Mouse (Mus musculus) heart, postnatal 0 days (tissue): ENCODE data around the gene Nlrc5. TPM values are rescaled to one million over a fixed set of nuclear protein-coding genes. Genes with fewer than 3 reads are reported as not detected.

Source experiments
- ATAC-seq: fragments of 200-750 bp; cut with Nextera tagmentation; 2 replicates; pipeline ENCODE4 v1.8.0; 2017; ENCODE audit warnings: low read depth, moderate number of reproducible peaks, moderate library complexity; ENCODE audit not compliant: insufficient read depth
- DNase-seq: peaks from one replicate; pipeline ENCODE4 v3.0.0-alpha.2; 2016; ENCODE audit warnings: low spot score
- H3K27ac ChIP-seq: fragments of 300-500 bp; sonication (generic); 2 replicates; pipeline ENCODE4 v1.5.1; 2014; ENCODE audit warnings: low read depth, mild to moderate bottlenecking
- H3K27me3 ChIP-seq: fragments of 300-500 bp; sonication (generic); 2 replicates; pipeline ENCODE4 v1.6.1; 2014; ENCODE audit warnings: low read length, mixed read lengths; ENCODE audit not compliant: control insufficient read depth, insufficient read depth
- H3K36me3 ChIP-seq: fragments of 300-500 bp; sonication (generic); replicated peaks from 2 replicates; pipeline ENCODE4 v1.6.1; 2014; ENCODE audit warnings: low read length, mixed read lengths; ENCODE audit not compliant: control insufficient read depth, insufficient read depth
- H3K4me1 ChIP-seq: fragments of 300-500 bp; sonication (generic); 2 replicates; pipeline ENCODE4 v1.6.1; 2014; ENCODE audit warnings: antibody characterized with exemption; ENCODE audit not compliant: control insufficient read depth, insufficient read depth
- H3K4me2 ChIP-seq: fragments of 300-500 bp; sonication (generic); 2 replicates; pipeline ENCODE4 v1.6.1; 2014; ENCODE audit warnings: low read depth, mild to moderate bottlenecking, low read length, moderate library complexity
- H3K4me3 ChIP-seq: fragments of 300-500 bp; sonication (generic); 2 replicates; pipeline ENCODE4 v1.5.1; 2014; ENCODE audit warnings: low read depth, low read length
- H3K9ac ChIP-seq: fragments of 300-500 bp; sonication (generic); replicated peaks from 2 replicates; pipeline ENCODE4 v1.6.1; 2014; ENCODE audit warnings: low read depth, low read length, mixed read lengths
- H3K9me3 ChIP-seq: fragments of 300-500 bp; sonication (generic); replicated peaks from 2 replicates; pipeline ENCODE4 v1.6.1; 2016; ENCODE audit warnings: low read length; ENCODE audit not compliant: control insufficient read depth
- CTCF ChIP-seq: IDR thresholded peaks from 2 replicates; pipeline ENCODE4 v1.5.1; 2016; ENCODE audit warnings: antibody characterized with exemption, control low read depth, low read depth
- EP300 ChIP-seq: IDR thresholded peaks from 2 replicates; pipeline ENCODE4 v1.6.1; 2016; ENCODE audit warnings: antibody characterized with exemption, low read depth
- WGBS: fragments of 180-500 bp; shearing (Covaris S2); extraction: QIAGEN DNeasy Blood & Tissue Kit; methylation state at CpG from one replicate; pipeline ENCODE4 v1.1.7; 2014; 5-methylcytosine and 5-hydroxymethylcytosine counted together
- polyA plus RNA-seq: library from polyadenylated mRNA; unstranded; fragments of >200 nt; fragmentation: Nextera tagmentation; extraction: Ambion mirVana; gene quantifications from 2 replicates; pipeline ENCODE4 v1.2.1, GENCODE M21; 2015
- total RNA-seq: library from RNA; depleted of rRNA; stranded (reverse); fragments of >200 nt; gene quantifications from 2 replicates; pipeline ENCODE4 v1.2.3, GENCODE M21; 2014; ENCODE audit warnings: low replicate concordance

Nlrc5 gene
- total and polyA plus RNA-seq, 2 experiments from 2014 or later = 0.11 to 3.1 TPM

- no peak overlapping the region for H3K9ac ChIP-seq
- no peak overlapping the region for H3K27ac ChIP-seq
- ATAC-seq (no peak), DNase-seq (peak; percentile 65)
- no peaks in the 10 kb centered on the region for H3K4me1 ChIP-seq
- H3K4me2 ChIP-seq = no peak overlapping the region
- H3K9me3 ChIP-seq = no peaks in the 10 kb centered on the region
- no peaks in the 10 kb centered on the region for H3K36me3 ChIP-seq
- no peak overlapping the region for H3K4me3 ChIP-seq
- H3K27me3 ChIP-seq = no peaks in the 10 kb centered on the region
- peak; percentile 76 for TF ChIP-seq CTCF
- TF ChIP-seq EP300 = no peak
- 19% methylated on average over 2 of the region's 2 CpGs for WGBS
Measured at GRCm38 (mm10) chr8:94485882-94486281, 51.7 kb downstream of the Nlrc5 start.

DNA sequence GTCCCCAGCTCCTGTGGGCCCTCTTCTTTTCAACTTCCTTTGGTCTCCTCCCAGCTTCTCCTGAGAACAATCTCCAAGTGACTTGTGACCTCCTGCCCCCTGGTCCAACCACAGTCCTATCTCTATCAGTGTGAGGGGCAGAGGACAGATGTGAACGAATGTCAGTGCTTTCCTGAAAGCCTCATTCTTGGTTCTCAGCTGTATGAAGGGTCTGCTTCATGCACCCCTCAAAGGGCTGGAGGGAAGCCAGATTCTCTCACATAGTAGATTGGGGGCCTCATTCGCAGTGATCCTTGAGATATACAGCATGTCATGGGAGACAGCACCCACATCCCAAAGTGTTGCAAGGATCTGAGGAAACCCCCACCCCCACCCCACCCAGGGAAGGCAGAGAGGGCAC is 53.9 kb downstream of the Nlrc5 start:
- Histone ChIP-seq H3K4me2 (no peak overlapping the region), H3K9ac (no peak overlapping the region), H3K4me3 (no peak overlapping the region), H3K36me3 (no peaks in the 10 kb centered on the region), H3K27ac (no peak overlapping the region), H3K9me3 (no peaks in the 10 kb centered on the region), H3K27me3 (no peaks in the 10 kb centered on the region), H3K4me1 (peaks cover 5% of the 10 kb centered on the region; the same call in 1 of the 2 replicates)
- TF ChIP-seq CTCF (no peak), EP300 (no peak)
- DNase-seq = no peak
- ATAC-seq = no peak
- 42% methylated on average over 2 of the region's 2 CpGs for WGBS

DNA sequence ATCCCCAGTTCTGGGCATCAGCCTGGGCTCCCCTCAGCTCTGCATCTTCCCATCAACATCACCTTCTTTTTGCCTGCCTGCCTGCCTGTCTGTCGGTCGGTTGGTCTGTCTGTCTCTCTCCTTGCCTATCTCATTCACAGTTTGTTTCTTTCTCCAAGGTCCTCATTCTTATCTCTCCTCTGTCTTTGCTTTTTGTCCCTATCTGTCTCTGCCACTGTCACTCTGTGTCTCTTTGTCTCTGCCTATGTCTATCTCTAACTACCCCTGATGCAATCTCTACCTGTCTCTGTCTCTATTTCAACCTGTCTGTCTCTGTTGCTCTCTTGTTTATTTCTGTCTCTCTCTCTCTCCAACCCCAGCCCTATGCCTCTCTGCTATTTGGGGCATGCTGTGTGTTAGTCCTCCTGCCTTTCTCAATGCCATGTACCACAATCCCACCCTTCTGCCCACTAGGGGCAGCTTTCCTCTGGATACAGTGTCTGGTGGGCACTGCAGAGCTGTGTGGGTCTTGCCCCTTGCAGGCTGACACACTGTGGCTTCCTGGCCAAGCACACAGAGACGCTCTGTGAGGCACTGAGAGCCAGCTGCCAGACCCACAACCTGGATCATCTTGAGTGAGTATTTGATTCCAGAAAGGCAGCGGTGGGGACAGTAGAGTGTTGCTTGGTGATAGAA is 55.8 kb downstream of the Nlrc5 start:
- no peaks in the 10 kb centered on the region for H3K27me3 ChIP-seq
- H3K4me2 ChIP-seq = no peak overlapping the region
- ATAC-seq (no peak), DNase-seq (no peak)
- H3K4me3 ChIP-seq = no peak overlapping the region
- no peaks in the 10 kb centered on the region for H3K36me3 ChIP-seq
- no peaks in the 10 kb centered on the region for H3K9me3 ChIP-seq
- no peak overlapping the region for H3K9ac ChIP-seq
- H3K4me1 ChIP-seq = peaks cover 5% of the 10 kb centered on the region; the same call in 1 of the 2 replicates
- H3K27ac ChIP-seq = no peak overlapping the region
- TF ChIP-seq CTCF = peak; percentile 16; the same call in 1 of the 2 replicates
- TF ChIP-seq EP300 = no peak
- WGBS = 44% methylated on average over 4 of the region's 4 CpGs

GRCm38 (mm10) chr8:94492021-94492681 is 58.0 kb downstream of the Nlrc5 start:
- Histone ChIP-seq H3K9ac (no peak overlapping the region), H3K4me2 (peak overlapping the region; percentile 50), H3K9me3 (no peaks in the 10 kb centered on the region), H3K4me3 (peak overlapping the region; percentile 14; the same call in 1 of the 2 replicates), H3K27ac (no peak overlapping the region), H3K4me1 (peaks cover 5% of the 10 kb centered on the region; the same call in 1 of the 2 replicates), H3K27me3 (no peaks in the 10 kb centered on the region), H3K36me3 (no peaks in the 10 kb centered on the region)
- WGBS = 9% methylated on average over 15 of the region's 15 CpGs
- ATAC-seq = peak; percentile 84
- TF ChIP-seq CTCF (peak; percentile 81), EP300 (no peak)
- peak; percentile 82 for DNase-seq

DNA sequence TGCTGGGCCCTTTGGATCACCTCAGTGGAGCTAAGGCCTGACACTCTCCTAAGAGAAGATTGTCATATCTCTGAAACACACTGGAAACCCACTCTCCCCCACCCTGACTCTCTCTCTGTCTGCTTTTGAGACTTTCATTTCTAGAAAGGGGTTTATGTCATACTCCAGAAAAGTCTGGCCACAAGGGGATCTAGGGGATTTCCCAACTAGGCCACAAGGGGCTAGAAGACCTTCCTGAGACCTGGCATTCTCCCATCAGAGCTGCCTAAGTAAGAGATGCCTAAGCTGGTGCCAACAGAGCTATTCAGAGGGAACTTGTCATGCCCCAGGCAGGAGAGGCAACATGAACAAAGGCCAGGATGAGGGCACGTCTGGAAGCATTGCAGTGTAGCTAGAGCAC is 59.1 kb downstream of the Nlrc5 start:
- 29% methylated on average over 1 of the region's 1 CpGs for WGBS
- no peak for ATAC-seq
- TF ChIP-seq CTCF (no peak), EP300 (no peak)

More for the DNA sequence above, 59.1 kb downstream of the Nlrc5 start:
- Histone ChIP-seq H3K9me3 (no peaks in the 10 kb centered on the region), H3K27ac (no peak overlapping the region), H3K4me1 (peaks cover 5% of the 10 kb centered on the region; the same call in 1 of the 2 replicates), H3K4me2 (no peak overlapping the region), H3K4me3 (no peak overlapping the region), H3K36me3 (no peaks in the 10 kb centered on the region), H3K27me3 (no peaks in the 10 kb centered on the region), H3K9ac (no peak overlapping the region)
- no peak for DNase-seq
